Mouse (Mus musculus): ENCODE data around the gene Slc25a21. TPM values are rescaled to one million over a fixed set of nuclear protein-coding genes. Genes with fewer than 3 reads are reported as not detected.

Gene Slc25a21
- polyA plus RNA-seq (2014; fragmentation: Nextera tagmentation; extraction: Ambion mirVana) = 1.7 and 2.3 TPM in 2 replicates

DNA sequence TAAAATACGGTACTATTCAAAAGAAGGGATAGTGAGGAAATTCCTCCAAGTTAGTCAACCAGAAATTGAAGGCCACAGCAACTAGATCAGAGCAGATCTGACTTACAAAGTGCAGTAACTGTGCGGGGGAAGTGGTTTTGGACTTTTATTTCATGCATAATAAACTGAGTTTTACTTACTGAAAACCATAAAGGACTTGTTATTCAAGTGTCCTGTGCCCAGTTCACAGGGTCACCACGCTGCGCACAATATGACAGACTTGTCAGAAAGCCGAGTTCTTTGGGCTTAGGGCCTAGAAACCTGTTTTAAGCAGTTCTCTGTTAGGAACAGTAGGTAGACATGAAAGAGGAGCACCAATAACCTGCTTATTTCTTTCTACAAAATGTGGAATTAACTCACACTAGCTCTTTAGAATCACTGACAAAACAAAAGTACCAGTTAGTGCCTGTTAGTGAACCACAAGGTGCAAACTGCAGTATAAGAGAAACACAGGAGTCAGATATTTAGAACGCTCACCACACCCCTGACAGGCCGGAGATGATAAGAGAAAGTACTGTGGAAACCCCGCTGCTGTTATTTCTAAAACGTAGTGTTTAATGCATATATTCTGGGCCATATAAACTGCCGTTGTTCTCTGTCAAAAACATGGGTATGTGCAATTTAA lies at the start of gene Slc25a21:
Gene Slc25a21 (minus strand): TSS at position 110 of the 664 bp plus-strand sequence.
- DNase-seq (ENCODE audit: low spot score) (no peak), ATAC-seq (replicated peaks; ENCODE audit: low FRiP score) (no peak)
- H3K4me3 ChIP-seq (ENCODE audit: low read depth, low read length) = peak within 1 kb of the TSS; percentile 50
- H3K27me3 ChIP-seq (ENCODE audit: control insufficient read depth, insufficient read depth, low read length) = no peaks in the 10 kb centered on the region
- H3K27ac ChIP-seq (ENCODE audit: low read depth, low read length) = no peak within 1 kb of the TSS; the same call in 1 of the 2 replicates
- no peaks in the 10 kb centered on the region; the same call in 1 of the 2 replicates for H3K4me1 ChIP-seq (replicated peaks; ENCODE audit: control insufficient read depth, insufficient read depth, low read length)
- H3K36me3 ChIP-seq (ENCODE audit: control insufficient read depth, insufficient read depth, low read length) = no peaks in the 10 kb centered on the region
- WGBS = 34% methylated on average over 10 of the region's 10 CpGs
- H3K4me2 ChIP-seq (ENCODE audit: low read depth, low read length, severe bottlenecking) = peak within 1 kb of the TSS; percentile 88
- peak within 1 kb of the TSS; percentile 59 for H3K9ac ChIP-seq (ENCODE audit: low read length)
- no peaks in the 10 kb centered on the region for H3K9me3 ChIP-seq (ENCODE audit: control insufficient read depth, low read length)

DNA sequence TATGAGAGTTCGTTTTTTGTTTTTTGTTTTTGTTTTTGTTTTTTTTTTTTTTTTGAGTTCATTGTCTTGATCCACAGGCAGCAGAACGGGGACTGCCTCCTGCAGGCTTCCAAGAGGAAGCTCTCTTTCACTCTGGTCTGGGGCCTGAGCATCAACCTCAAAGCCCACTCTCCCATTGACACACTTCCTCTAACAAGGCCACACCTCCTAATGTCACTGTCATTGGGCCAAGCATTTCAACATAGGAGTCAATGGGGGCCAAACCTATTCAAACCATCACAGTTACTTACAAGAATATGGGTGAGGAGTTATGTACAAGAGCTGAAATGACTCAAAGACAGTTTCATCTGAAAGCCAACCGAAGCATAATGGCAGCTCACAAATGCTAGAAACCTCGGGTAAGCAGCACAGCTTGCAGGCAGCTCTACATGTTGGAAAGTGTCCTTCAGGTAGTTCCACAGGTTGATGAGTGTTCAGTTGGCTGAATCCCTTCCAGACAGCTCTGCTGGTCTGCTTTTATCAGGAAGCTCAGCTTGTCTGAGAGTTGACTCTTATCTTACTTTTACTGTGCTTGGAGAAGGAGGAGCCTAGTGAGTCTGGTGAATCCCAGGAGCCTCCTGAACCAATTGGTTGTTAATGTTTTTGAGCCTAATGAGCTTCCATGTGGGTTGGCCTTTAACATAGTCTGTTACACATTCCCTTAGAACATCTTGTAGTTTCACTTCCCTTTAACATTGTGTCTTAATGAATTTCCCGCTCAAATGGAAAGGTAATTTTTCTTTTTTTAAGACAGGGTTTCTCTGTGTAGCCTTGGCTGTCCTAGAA lies 46.6 kb upstream of the Slc25a21 start:
- no peaks in the 10 kb centered on the region for H3K4me1 ChIP-seq (replicated peaks; ENCODE audit: control insufficient read depth, insufficient read depth, low read length)
- no peaks in the 10 kb centered on the region for H3K27me3 ChIP-seq (ENCODE audit: control insufficient read depth, insufficient read depth, low read length)
- H3K4me2 ChIP-seq (ENCODE audit: low read depth, low read length, severe bottlenecking) = no peak overlapping the region
- ATAC-seq (replicated peaks; ENCODE audit: low FRiP score) (no peak), DNase-seq (ENCODE audit: low spot score) (no peak)
- no peak overlapping the region for H3K27ac ChIP-seq (ENCODE audit: low read depth, low read length)
- no peaks in the 10 kb centered on the region for H3K9me3 ChIP-seq (ENCODE audit: control insufficient read depth, low read length)
- peaks cover 4% of the 10 kb centered on the region; the same call in 1 of the 2 replicates for H3K36me3 ChIP-seq (ENCODE audit: control insufficient read depth, insufficient read depth, low read length)
- 89% methylated on average over 5 of the region's 5 CpGs for WGBS
- no peak overlapping the region for H3K9ac ChIP-seq (ENCODE audit: low read length)
- no peak overlapping the region for H3K4me3 ChIP-seq (ENCODE audit: low read depth, low read length)

DNA sequence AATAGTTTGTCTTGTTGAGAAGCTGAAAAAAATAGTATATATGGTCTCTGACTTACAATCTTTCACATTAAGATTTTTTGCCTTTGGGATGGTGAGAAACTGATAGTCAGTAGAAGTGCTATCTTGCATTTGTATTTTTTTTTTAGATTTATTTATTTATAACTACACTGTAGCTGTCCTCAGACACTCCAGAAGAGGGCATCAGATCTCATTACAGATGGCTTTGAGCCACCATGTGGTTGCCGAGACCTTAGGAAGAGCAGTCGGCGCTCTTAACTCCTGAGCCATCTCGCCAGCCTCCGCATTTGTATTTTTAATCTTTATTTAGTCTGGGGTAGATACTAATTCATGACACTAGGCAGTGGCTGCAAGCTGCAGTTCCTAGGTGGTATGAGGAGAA lies 36.1 kb upstream of the Slc25a21 start:
- Histone ChIP-seq H3K4me3 (ENCODE audit: low read depth, low read length) (no peak overlapping the region), H3K4me2 (ENCODE audit: low read depth, low read length, severe bottlenecking) (no peak overlapping the region), H3K27ac (ENCODE audit: low read depth, low read length) (no peak overlapping the region), H3K36me3 (ENCODE audit: control insufficient read depth, insufficient read depth, low read length) (no peaks in the 10 kb centered on the region), H3K9me3 (ENCODE audit: control insufficient read depth, low read length) (no peaks in the 10 kb centered on the region), H3K4me1 (replicated peaks; ENCODE audit: control insufficient read depth, insufficient read depth, low read length) (no peaks in the 10 kb centered on the region), H3K27me3 (ENCODE audit: control insufficient read depth, insufficient read depth, low read length) (no peaks in the 10 kb centered on the region), H3K9ac (ENCODE audit: low read length) (no peak overlapping the region)
- DNase-seq (ENCODE audit: low spot score) (no peak), ATAC-seq (replicated peaks; ENCODE audit: low FRiP score) (no peak)
- WGBS = 85% methylated on average over 5 of the region's 5 CpGs

DNA sequence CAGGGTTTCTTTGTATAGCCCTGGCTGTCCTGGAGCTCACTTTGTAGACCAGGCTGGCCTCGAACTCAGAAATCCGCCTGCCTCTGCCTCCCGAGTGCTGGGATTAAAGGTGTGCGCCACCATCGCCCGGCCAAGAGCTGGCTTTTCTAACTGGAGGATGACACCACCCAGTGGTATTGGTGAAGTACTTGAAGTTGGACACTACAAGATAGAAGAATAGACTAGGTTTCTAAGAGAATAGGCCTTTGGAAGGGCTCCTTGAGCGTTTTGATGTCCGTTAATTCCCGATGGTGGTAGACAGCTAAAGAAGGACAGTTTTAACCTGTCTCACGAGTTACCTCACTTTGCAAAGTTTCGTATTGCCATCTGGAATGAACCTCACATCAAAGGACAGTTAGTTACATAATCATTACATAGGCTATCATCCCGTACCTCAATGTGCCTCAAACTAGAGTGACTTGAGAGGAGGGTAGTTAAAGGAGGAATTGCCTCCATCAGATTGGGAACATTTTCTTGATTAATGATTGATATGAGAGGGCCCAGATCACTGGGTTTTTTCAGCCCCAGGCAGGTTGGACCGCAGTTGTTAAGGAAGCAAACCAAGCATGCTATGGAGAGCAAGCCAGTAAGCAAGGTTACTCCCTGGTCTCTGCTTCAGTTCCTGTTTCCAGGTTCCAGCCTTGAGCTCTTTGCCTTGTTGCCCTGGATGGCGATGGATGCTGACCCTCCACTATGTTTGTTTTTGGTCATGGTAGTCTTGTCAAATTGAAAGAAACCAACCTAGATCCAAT lies 34.0 kb upstream of the Slc25a21 start:
- Histone ChIP-seq H3K4me1 (replicated peaks; ENCODE audit: control insufficient read depth, insufficient read depth, low read length) (no peaks in the 10 kb centered on the region), H3K36me3 (ENCODE audit: control insufficient read depth, insufficient read depth, low read length) (no peaks in the 10 kb centered on the region), H3K27ac (ENCODE audit: low read depth, low read length) (no peak overlapping the region), H3K9me3 (ENCODE audit: control insufficient read depth, low read length) (no peaks in the 10 kb centered on the region), H3K4me3 (ENCODE audit: low read depth, low read length) (peak overlapping the region; percentile 59), H3K27me3 (ENCODE audit: control insufficient read depth, insufficient read depth, low read length) (no peaks in the 10 kb centered on the region), H3K9ac (ENCODE audit: low read length) (peak overlapping the region; percentile 76; the same call in 1 of the 2 replicates), H3K4me2 (ENCODE audit: low read depth, low read length, severe bottlenecking) (peak overlapping the region; percentile 63)
- peak; percentile 56 for DNase-seq (ENCODE audit: low spot score)
- no peak for ATAC-seq (replicated peaks; ENCODE audit: low FRiP score)
- WGBS = 80% methylated on average over 14 of the region's 14 CpGs

DNA sequence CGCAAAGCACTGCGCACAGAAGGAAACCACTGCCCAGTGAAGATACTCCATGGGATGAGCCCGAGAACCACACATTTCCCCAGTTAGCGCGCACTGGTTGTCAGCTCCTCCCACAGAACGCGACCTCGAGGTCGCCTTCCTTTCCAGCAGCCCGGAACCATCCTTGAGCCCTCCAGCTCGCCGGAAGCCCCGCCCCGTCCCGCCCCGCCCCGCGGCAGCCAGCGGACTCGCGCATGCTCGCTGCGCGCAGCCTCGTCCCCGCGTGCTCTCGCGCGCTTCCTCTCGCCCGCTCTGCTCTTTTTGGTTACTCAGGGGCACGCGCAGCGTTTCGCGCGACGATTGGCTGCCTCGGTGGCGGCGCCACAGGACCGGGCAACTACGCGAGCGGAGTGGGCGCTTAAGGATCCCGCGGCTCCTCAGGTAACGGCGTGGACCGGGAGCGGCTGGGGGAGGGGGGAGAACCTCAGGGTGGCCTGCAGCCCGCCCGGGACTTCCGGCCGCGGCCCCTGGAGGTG lies 33.0 kb upstream of the Slc25a21 start, which contains the start of the genes Prps1l3 and Mipol1:
Gene Prps1l3 (plus strand): TSS at position 221 of the 515 bp plus-strand sequence.
Gene Mipol1 (plus strand): TSS at position 236 of the 515 bp plus-strand sequence.
- peak within 1 kb of the TSS; percentile 59 for H3K4me3 ChIP-seq (ENCODE audit: low read depth, low read length)
- H3K9ac ChIP-seq (ENCODE audit: low read length) = peak within 1 kb of the TSS; percentile 76
- no peaks in the 10 kb centered on the region for H3K36me3 ChIP-seq (ENCODE audit: control insufficient read depth, insufficient read depth, low read length)
- under 1% methylated on average over 56 of the region's 58 CpGs for WGBS
- no peaks in the 10 kb centered on the region for H3K27me3 ChIP-seq (ENCODE audit: control insufficient read depth, insufficient read depth, low read length)
- peak within 1 kb of the TSS; percentile 78 for H3K27ac ChIP-seq (ENCODE audit: low read depth, low read length)
- no peaks in the 10 kb centered on the region for H3K4me1 ChIP-seq (replicated peaks; ENCODE audit: control insufficient read depth, insufficient read depth, low read length)
- H3K4me2 ChIP-seq (ENCODE audit: low read depth, low read length, severe bottlenecking) = peak within 1 kb of the TSS; percentile 63
- no peaks in the 10 kb centered on the region for H3K9me3 ChIP-seq (ENCODE audit: control insufficient read depth, low read length)
- ATAC-seq (replicated peaks; ENCODE audit: low FRiP score) = peak; percentile 96
- DNase-seq (ENCODE audit: low spot score) = peak; percentile 98

DNA sequence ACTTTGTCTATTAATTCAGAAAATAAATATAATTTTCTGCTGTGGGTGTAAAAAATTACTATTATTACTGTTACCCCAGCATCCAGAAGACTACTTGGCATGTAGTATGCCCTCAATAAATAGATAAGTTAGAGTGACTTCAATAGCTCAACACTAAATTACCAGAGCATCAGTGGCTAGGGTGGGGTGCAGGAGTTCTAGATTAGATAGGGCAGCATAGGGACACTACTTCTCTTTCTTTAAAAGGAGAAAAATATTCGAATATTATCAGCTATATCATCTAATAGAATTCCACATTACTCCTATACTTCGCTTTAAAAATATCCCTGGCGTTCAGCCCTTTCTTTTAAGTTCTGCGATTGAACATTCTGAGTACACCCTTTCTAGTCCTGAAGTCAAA lies 32.4 kb upstream of the Slc25a21 start:
- H3K4me3 ChIP-seq (ENCODE audit: low read depth, low read length) = peak overlapping the region; percentile 59
- WGBS = 43% methylated on average over 4 of the region's 4 CpGs
- no peak for ATAC-seq (replicated peaks; ENCODE audit: low FRiP score)
- H3K36me3 ChIP-seq (ENCODE audit: control insufficient read depth, insufficient read depth, low read length) = no peaks in the 10 kb centered on the region
- H3K27ac ChIP-seq (ENCODE audit: low read depth, low read length) = no peak overlapping the region
- DNase-seq (ENCODE audit: low spot score) = no peak
- H3K4me1 ChIP-seq (replicated peaks; ENCODE audit: control insufficient read depth, insufficient read depth, low read length) = no peaks in the 10 kb centered on the region
- H3K9ac ChIP-seq (ENCODE audit: low read length) = peak overlapping the region; percentile 76
- peak overlapping the region; percentile 63 for H3K4me2 ChIP-seq (ENCODE audit: low read depth, low read length, severe bottlenecking)
- no peaks in the 10 kb centered on the region for H3K9me3 ChIP-seq (ENCODE audit: control insufficient read depth, low read length)
- H3K27me3 ChIP-seq (ENCODE audit: control insufficient read depth, insufficient read depth, low read length) = no peaks in the 10 kb centered on the region

DNA sequence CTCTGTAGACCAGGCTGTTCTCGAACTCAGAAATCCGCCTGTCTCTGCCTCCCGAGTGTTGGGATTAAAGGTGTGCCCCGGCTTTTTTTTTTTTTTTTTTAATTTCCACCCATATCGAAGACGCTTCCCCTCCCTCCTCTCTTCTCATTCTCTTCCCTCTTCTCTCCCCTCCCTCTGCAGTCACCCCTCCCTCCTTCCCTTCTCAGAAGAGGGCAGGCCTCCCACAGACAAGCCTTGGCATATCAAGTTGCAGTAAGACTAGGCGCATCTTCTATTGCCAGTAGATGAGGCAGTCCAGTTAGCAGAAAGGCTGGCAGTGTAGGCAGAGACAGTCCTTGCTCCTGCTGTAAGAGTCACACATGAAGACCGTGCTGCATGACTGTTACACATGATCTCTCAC lies 30.5 kb upstream of the Slc25a21 start:
- Histone ChIP-seq H3K4me2 (ENCODE audit: low read depth, low read length, severe bottlenecking) (no peak overlapping the region), H3K4me1 (replicated peaks; ENCODE audit: control insufficient read depth, insufficient read depth, low read length) (no peaks in the 10 kb centered on the region), H3K36me3 (ENCODE audit: control insufficient read depth, insufficient read depth, low read length) (no peaks in the 10 kb centered on the region), H3K27ac (ENCODE audit: low read depth, low read length) (no peak overlapping the region), H3K9me3 (ENCODE audit: control insufficient read depth, low read length) (no peaks in the 10 kb centered on the region), H3K9ac (ENCODE audit: low read length) (no peak overlapping the region), H3K4me3 (ENCODE audit: low read depth, low read length) (no peak overlapping the region), H3K27me3 (ENCODE audit: control insufficient read depth, insufficient read depth, low read length) (no peaks in the 10 kb centered on the region)
- DNase-seq (ENCODE audit: low spot score) (no peak), ATAC-seq (replicated peaks; ENCODE audit: low FRiP score) (no peak)
- WGBS = 89% methylated on average over 2 of the region's 8 CpGs

DNA sequence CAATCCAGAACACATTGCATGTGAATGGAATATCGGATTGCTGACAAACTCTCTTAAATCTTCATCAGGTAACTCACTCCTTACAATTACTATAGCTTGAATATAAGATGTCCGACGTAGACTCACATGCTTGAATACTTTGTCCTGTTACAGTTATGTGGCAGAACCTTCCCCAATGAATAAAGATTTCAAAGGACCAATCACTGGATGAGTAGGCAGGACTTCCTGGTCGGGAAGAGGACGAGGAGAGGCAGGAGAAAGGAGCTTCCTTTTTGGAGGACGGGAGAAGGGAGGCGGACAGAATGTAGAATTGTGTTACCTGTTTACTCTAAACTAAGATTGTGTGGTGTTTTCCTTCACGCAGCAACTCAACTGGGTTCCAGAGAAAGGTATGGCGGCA lies 29.1 kb upstream of the Slc25a21 start:
- H3K4me3 ChIP-seq (ENCODE audit: low read depth, low read length) = no peak overlapping the region
- no peak for ATAC-seq (replicated peaks; ENCODE audit: low FRiP score)
- 88% methylated on average over 9 of the region's 9 CpGs for WGBS

More for the DNA sequence above, 29.1 kb upstream of the Slc25a21 start:
- H3K4me1 ChIP-seq (replicated peaks; ENCODE audit: control insufficient read depth, insufficient read depth, low read length) = no peaks in the 10 kb centered on the region
- no peak overlapping the region for H3K27ac ChIP-seq (ENCODE audit: low read depth, low read length)
- no peak for DNase-seq (ENCODE audit: low spot score)
- H3K36me3 ChIP-seq (ENCODE audit: control insufficient read depth, insufficient read depth, low read length) = no peaks in the 10 kb centered on the region
- no peak overlapping the region for H3K9ac ChIP-seq (ENCODE audit: low read length)
- H3K4me2 ChIP-seq (ENCODE audit: low read depth, low read length, severe bottlenecking) = no peak overlapping the region
- no peaks in the 10 kb centered on the region for H3K9me3 ChIP-seq (ENCODE audit: control insufficient read depth, low read length)
- no peaks in the 10 kb centered on the region for H3K27me3 ChIP-seq (ENCODE audit: control insufficient read depth, insufficient read depth, low read length)
